18 mouse cellular contexts compared by ENCODE assay signal in genomic region chr5:121081754-121082153, GRCm38 (mm10).
A peak's percentile ranks its signal among the peaks of the same experiment; 100 is the strongest.
DNase-seq lines count a peak whose midpoint lies in the region; ATAC-seq and TF ChIP-seq lines count a peak whose summit lies in the region.
"Had no signal": no experiment of that assay in that cellular context is flagged by ENCODE, and none has a peak within 500 bp of the region (broad histone marks: within the 10 kb centered on the region; RNA-seq: fewer than 3 reads in every experiment).

No protein-coding gene starts in this region.

- H3K9ac ChIP-seq in liver, adult 2 months (ENCODE audit: low read depth, low read length): no peak overlapping the region
- no peak overlapping the region for H3K9ac ChIP-seq in liver, embryonic 11.5 days (ENCODE audit: low read depth, low read length)
- H3K9ac ChIP-seq in ES-E14 (ENCODE audit: insufficient read depth, low read depth, low read length, poor library complexity, severe bottlenecking): no peak overlapping the region
- H3K9ac ChIP-seq: heart, embryonic 15.5 days; kidney, embryonic 15.5 days; liver, embryonic 15.5 days; neural tube, embryonic 12.5 days had no signal

- ATAC-seq in liver, embryonic 11.5 days (replicated peaks; ENCODE audit: low FRiP score): no peak
- ATAC-seq: activated CD4-positive, CD25-positive, alpha-beta regulatory T cell, adult 4 months had no signal

- H3K27ac ChIP-seq in cerebellum, adult 2 months (ENCODE audit: insufficient read depth, low read length): no peak overlapping the region
- no peak overlapping the region for H3K27ac ChIP-seq in liver, adult 2 months (replicated peaks; ENCODE audit: insufficient read depth, low read depth, low read length)
- H3K27ac ChIP-seq in liver, embryonic 11.5 days (ENCODE audit: low read depth, low read length): no peak overlapping the region
- no peak overlapping the region for H3K27ac ChIP-seq in ES-E14 (ENCODE audit: insufficient read depth, low read depth, low read length, poor library complexity, severe bottlenecking)
- H3K27ac ChIP-seq: heart, embryonic 15.5 days; hindbrain, embryonic 10.5 days; kidney, embryonic 15.5 days; liver, embryonic 15.5 days; neural tube, embryonic 12.5 days had no signal

- WGBS in cerebellum, adult 2 months: 76% methylated on average over 5 of the region's 5 CpGs
- 76% methylated on average over 5 of the region's 5 CpGs for WGBS in liver, adult 2 months
- WGBS in liver, embryonic 11.5 days: 73% methylated on average over 5 of the region's 5 CpGs

- no peaks in the 10 kb centered on the region for H3K9me3 ChIP-seq in liver, embryonic 11.5 days (ENCODE audit: control insufficient read depth, low read length)
- H3K9me3 ChIP-seq in ES-E14 (ENCODE audit: control insufficient read depth, insufficient read depth, low read depth, low read length): no peaks in the 10 kb centered on the region
- H3K9me3 ChIP-seq: heart, embryonic 15.5 days; kidney, embryonic 15.5 days; liver, embryonic 15.5 days; neural tube, embryonic 12.5 days had no signal

- no peaks in the 10 kb centered on the region for H3K36me3 ChIP-seq in liver, adult 2 months (ENCODE audit: control insufficient read depth, insufficient read depth, low read length)
- H3K36me3 ChIP-seq in liver, embryonic 11.5 days (ENCODE audit: control insufficient read depth, insufficient read depth, low read length): no peaks in the 10 kb centered on the region
- no peaks in the 10 kb centered on the region for H3K36me3 ChIP-seq in ES-E14 (ENCODE audit: control insufficient read depth, insufficient read depth, low read length, poor library complexity, severe bottlenecking)
- H3K36me3 ChIP-seq: heart, embryonic 15.5 days; hindbrain, embryonic 10.5 days; kidney, embryonic 15.5 days; liver, embryonic 15.5 days; neural tube, embryonic 12.5 days had no signal

- peaks cover 8% of the 10 kb centered on the region; the same call in 1 of the 2 replicates for H3K4me1 ChIP-seq in cerebellum, adult 2 months (ENCODE audit: control insufficient read depth, insufficient read depth, low read length)
- H3K4me1 ChIP-seq in liver, adult 2 months (ENCODE audit: control insufficient read depth, insufficient read depth, low read length): no peaks in the 10 kb centered on the region
- no peaks in the 10 kb centered on the region for H3K4me1 ChIP-seq in liver, embryonic 11.5 days (replicated peaks; ENCODE audit: control insufficient read depth, insufficient read depth, low read length)
- peaks cover 0 to 2% of the 10 kb centered on the region in 2 experiments; a peak in 1 of 4 replicates for H3K4me1 ChIP-seq in ES-E14 (ENCODE audit: control insufficient read depth in 2 of 2, insufficient read depth in 2 of 2, low read length in 2 of 2, poor library complexity in 1 of 2)
- H3K4me1 ChIP-seq: heart, embryonic 15.5 days; hindbrain, embryonic 10.5 days; kidney, embryonic 15.5 days; liver, embryonic 15.5 days; neural tube, embryonic 12.5 days had no signal

- no peaks in the 10 kb centered on the region for H3K27me3 ChIP-seq in cerebellum, adult 2 months (ENCODE audit: control insufficient read depth, insufficient read depth, low read length)
- no peaks in the 10 kb centered on the region for H3K27me3 ChIP-seq in liver, adult 2 months (ENCODE audit: control insufficient read depth, insufficient read depth, low read length)
- H3K27me3 ChIP-seq in liver, embryonic 11.5 days (replicated peaks; ENCODE audit: control insufficient read depth, insufficient read depth, low read length): no peaks in the 10 kb centered on the region
- H3K27me3 ChIP-seq: heart, embryonic 15.5 days; kidney, embryonic 15.5 days; liver, embryonic 15.5 days; neural tube, embryonic 12.5 days had no signal

- H3K4me3 ChIP-seq in cerebellum, adult 2 months (replicated peaks; ENCODE audit: insufficient read depth, low read depth, low read length): no peak overlapping the region
- no peak overlapping the region for H3K4me3 ChIP-seq in liver, adult 2 months (ENCODE audit: insufficient read depth, low read depth, low read length)
- H3K4me3 ChIP-seq in liver, embryonic 11.5 days (ENCODE audit: low read depth, low read length): no peak overlapping the region
- no peak overlapping the region for H3K4me3 ChIP-seq in ES-E14 (ENCODE audit: insufficient read depth in 1 of 2, low read depth in 1 of 2, low read length in 2 of 2, poor library complexity in 1 of 2, severe bottlenecking in 1 of 2)
- H3K4me3 ChIP-seq: heart, embryonic 15.5 days; hindbrain, embryonic 10.5 days; kidney, embryonic 15.5 days; liver, embryonic 15.5 days; neural tube, embryonic 12.5 days had no signal

- no peak for DNase-seq in cerebellum, adult 2 months
- no peak for DNase-seq in cerebellum, postnatal 25 days
- DNase-seq in liver, adult 2 months (ENCODE audit: extremely low read depth, low read depth, low spot score): no peak
- DNase-seq in liver, embryonic 11.5 days (ENCODE audit: low spot score): no peak
- DNase-seq in ES-E14 (ENCODE audit: low read depth, low spot score): no peak
- DNase-seq in naive thymus-derived CD4-positive, alpha-beta T cell, adult 2 months (ENCODE audit: low read depth): peak; percentile 28
- DNase-seq in ovary, postnatal 36 days (ENCODE audit: low spot score): no peak
- DNase-seq in yolk sac, embryonic 10.5 days (ENCODE audit: low spot score): no peak
- DNase-seq: gastrocnemius, postnatal 10 days; heart, adult 18-20 months; left cerebral cortex, postnatal 4 days; thymus, adult 18-20 months had no signal

- TF ChIP-seq POLR2A in cerebellum, adult 2 months (IDR thresholded peaks at IDR 0.05; ENCODE audit: borderline replicate concordance, insufficient read depth, low read length): no peak
- TF ChIP-seq POLR2A in liver, adult 2 months (IDR thresholded peaks at IDR 0.05; ENCODE audit: extremely low read depth, insufficient read depth, low read length): no peak

- H3K79me2 ChIP-seq in liver, adult 2 months (ENCODE audit: control insufficient read depth, insufficient read depth, low read length): no peaks in the 10 kb centered on the region

- in situ Hi-C loops in ES-E14 (cut with MboI; ENCODE audit: low sequenced_read_pairs in 2 of 2, unreplicated experiment in 2 of 2): no loop called here

- TF ChIP-seq CTCF in cerebellum, adult 2 months (IDR thresholded peaks at IDR 0.05; ENCODE audit: borderline replicate concordance, insufficient read depth, low read depth, low read length): peak; percentile 34; the same call in 1 of the 2 replicates
- TF ChIP-seq CTCF in liver, adult 2 months (IDR thresholded peaks at IDR 0.05; ENCODE audit: low read depth, low read length): 0 out of 2 replicates have a peak, but pooled peaks have one; percentile 6

- no peak overlapping the region for H3K4me2 ChIP-seq in liver, embryonic 11.5 days
- H3K4me2 ChIP-seq: heart, embryonic 15.5 days; kidney, embryonic 15.5 days; liver, embryonic 15.5 days; neural tube, embryonic 12.5 days had no signal

TF ChIP-seq in ES-E14, 5 proteins besides CTCF, POLR2A, EP300 and RAD21:
- TF ChIP-seq ZNF384 (IDR thresholded peaks at IDR 0.05; ENCODE audit: low read depth, low read length): no peak
- TF ChIP-seq CHD2 (IDR thresholded peaks at IDR 0.05; ENCODE audit: low read depth, low read length): no peak
- TF ChIP-seq MAFK (IDR thresholded peaks at IDR 0.05; ENCODE audit: insufficient read depth, low read depth, low read length): no peak
- TF ChIP-seq HCFC1 (IDR thresholded peaks at IDR 0.05; ENCODE audit: borderline replicate concordance, insufficient read depth, low read length): no peak
- TF ChIP-seq ZC3H11A (IDR thresholded peaks at IDR 0.05; ENCODE audit: borderline replicate concordance, low read depth, low read length): peak; percentile 37; the same call in 1 of the 2 replicates
